Mouse (Mus musculus) limb, embryonic 14.5 days (tissue): ENCODE results near the gene Rgs12. TPM values are rescaled to one million over a fixed set of nuclear protein-coding genes. Genes with fewer than 3 reads are reported as not detected.

ENCODE experiments used
- ATAC-seq: fragments of 200-750 bp; cut with Nextera tagmentation; 2 replicates; pipeline ENCODE4 v1.8.0; 2017; ENCODE audit warnings: low read depth, moderate number of reproducible peaks, moderate TSS enrichment; ENCODE audit not compliant: low FRiP score
- DNase-seq: peaks from one replicate; pipeline ENCODE4 v3.0.0-alpha.2; 2015; ENCODE audit warnings: low spot score
- H3K27ac ChIP-seq: fragments of 300-500 bp; sonication (generic); replicated peaks from 2 replicates; pipeline ENCODE4 v1.5.1; 2014; ENCODE audit warnings: low read depth, mild to moderate bottlenecking, low read length, moderate library complexity, mixed read lengths
- H3K27me3 ChIP-seq: fragments of 300-500 bp; sonication (generic); 2 replicates; pipeline ENCODE4 v1.6.1; 2014; ENCODE audit warnings: low read length, mixed read lengths; ENCODE audit not compliant: control insufficient read depth, insufficient read depth
- H3K36me3 ChIP-seq: fragments of 300-500 bp; sonication (generic); 2 replicates; pipeline ENCODE4 v1.6.1; 2014; ENCODE audit warnings: mild to moderate bottlenecking, low read length, moderate library complexity, mixed read lengths; ENCODE audit not compliant: control insufficient read depth, insufficient read depth
- H3K4me1 ChIP-seq: fragments of 300-500 bp; sonication (generic); 2 replicates; pipeline ENCODE4 v1.6.1; 2014; ENCODE audit warnings: antibody characterized with exemption, low read length, mixed read lengths; ENCODE audit not compliant: control insufficient read depth, insufficient read depth
- H3K4me2 ChIP-seq: fragments of 300-500 bp; sonication (generic); replicated peaks from 2 replicates; pipeline ENCODE4 v1.6.1; 2014; ENCODE audit warnings: low read depth, mild to moderate bottlenecking, low read length, moderate library complexity; ENCODE audit not compliant: severe bottlenecking
- H3K4me3 ChIP-seq: fragments of 300-500 bp; sonication (generic); replicated peaks from 2 replicates; pipeline ENCODE4 v1.5.1; 2014; ENCODE audit warnings: low read length
- H3K9ac ChIP-seq: fragments of 300-500 bp; sonication (generic); 2 replicates; pipeline ENCODE4 v1.6.1; 2014; ENCODE audit warnings: mild to moderate bottlenecking, low read depth, low read length, moderate library complexity; ENCODE audit not compliant: severe bottlenecking
- H3K9me3 ChIP-seq: fragments of 300-500 bp; sonication (generic); 2 replicates; pipeline ENCODE4 v1.6.1; 2016; ENCODE audit warnings: low read length; ENCODE audit not compliant: control insufficient read depth
- POLR2A ChIP-seq: fragments of 200-500 bp; IDR thresholded peaks from 2 replicates; pipeline ENCODE4 v1.8.0; 2012; ENCODE audit warnings: inconsistent platforms, mild to moderate bottlenecking, moderate library complexity, borderline replicate concordance; ENCODE audit not compliant: insufficient read depth, insufficient read length; ENCODE audit errors: extremely low read depth
- WGBS: fragments of 180-500 bp; shearing (Covaris S2); extraction: QIAGEN DNeasy Blood & Tissue Kit; methylation state at CpG from one replicate; pipeline ENCODE4 v1.1.7; 2014; 5-methylcytosine and 5-hydroxymethylcytosine counted together
- polyA plus RNA-seq, 2 experiments: library from polyadenylated mRNA; depleted of rRNA in 1 of 2; stranded (reverse) in 1 of 2; unstranded in 1 of 2; fragments of >200 nt; fragmentation: Nextera tagmentation in 1 of 2; extraction: Ambion mirVana in 1 of 2; gene quantifications; 2 replicates each; pipeline versions ENCODE4 v1.2.1 to v1.2.3; 2012 to 2014

Gene Rgs12
- polyA plus RNA-seq, 2 experiments: 32.6 to 40.4 TPM

DNA sequence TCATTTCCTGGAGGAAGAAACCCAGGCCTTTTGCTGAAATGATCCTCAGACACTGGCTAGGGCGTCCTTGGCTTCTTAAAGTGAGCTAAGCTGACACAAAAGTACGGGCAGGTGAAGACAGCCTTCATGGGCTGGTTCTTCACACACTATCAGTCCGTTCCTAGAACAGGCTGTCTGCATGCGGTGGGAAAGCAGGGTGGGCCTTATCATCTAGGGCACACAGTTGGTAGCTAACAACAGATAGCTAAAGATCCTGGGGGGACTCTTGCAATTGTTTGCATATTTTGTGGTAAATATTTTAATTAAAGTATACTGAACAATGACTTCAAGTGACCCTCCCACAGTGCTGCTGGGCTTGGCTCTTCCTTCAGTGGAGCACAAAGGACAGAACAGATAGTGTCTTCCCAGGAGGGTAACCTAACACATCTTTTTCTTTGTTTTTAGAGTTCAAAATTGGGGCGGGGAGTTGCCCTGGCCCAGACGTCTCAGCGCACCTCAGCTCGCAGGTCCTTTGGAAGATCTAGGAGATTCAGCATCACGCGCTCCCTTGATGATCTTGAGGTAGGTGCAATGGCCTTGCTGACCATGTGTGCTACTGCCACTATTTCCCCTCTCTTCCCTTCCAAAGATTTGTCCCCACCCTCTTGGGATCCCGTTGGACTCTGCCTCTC lies 25.7 kb downstream of the Rgs12 start:
- Histone ChIP-seq H3K4me1 (no peaks in the 10 kb centered on the region), H3K4me3 (no peak overlapping the region), H3K9me3 (no peaks in the 10 kb centered on the region), H3K27ac (no peak overlapping the region), H3K36me3 (peaks cover 68% of the 10 kb centered on the region), H3K27me3 (no peaks in the 10 kb centered on the region), H3K9ac (no peak overlapping the region), H3K4me2 (no peak overlapping the region)
- no peak for TF ChIP-seq POLR2A
- ATAC-seq (no peak), DNase-seq (no peak)
- 89% methylated on average over 11 of the region's 11 CpGs for WGBS

DNA sequence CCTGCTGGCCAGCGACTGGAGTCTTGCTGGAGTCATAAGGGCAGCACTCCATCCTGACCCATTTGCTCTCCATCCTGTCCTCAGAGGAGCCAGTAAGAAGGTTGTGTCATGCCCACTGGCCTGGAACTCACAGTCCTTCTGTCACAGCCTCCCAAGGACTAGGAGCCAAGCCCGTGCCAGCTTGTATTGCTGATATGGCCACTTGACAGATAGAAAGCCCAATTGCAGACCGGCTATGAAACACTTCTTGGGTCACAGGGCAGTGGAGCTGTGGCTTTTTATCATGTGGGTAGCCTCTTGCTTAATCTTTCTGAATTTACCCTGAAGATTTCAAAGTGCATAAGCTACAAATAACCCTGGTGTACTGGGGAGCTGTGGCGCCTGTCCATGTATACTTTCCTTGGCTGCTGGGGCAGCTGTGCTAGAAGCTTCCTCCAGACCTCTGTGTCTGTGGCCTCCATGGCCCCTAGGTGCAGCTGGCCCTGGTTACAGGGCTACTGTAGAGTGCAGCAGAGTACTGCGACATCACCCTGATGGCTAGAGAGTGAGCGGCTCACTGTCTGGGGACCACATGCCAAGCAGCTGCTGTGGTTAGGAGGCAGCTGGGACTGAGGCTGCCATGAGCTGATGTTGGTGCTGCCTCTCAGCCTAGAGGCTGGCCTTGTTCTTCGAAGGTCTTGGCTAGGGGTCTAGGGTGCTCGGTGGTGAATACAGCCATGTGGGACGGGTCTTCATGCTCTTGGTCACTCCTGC lies 27.5 kb downstream of the Rgs12 start:
- H3K36me3 ChIP-seq: peaks cover 59% of the 10 kb centered on the region
- ATAC-seq: no peak
- no peak overlapping the region for H3K27ac ChIP-seq
- no peaks in the 10 kb centered on the region for H3K4me1 ChIP-seq
- H3K9ac ChIP-seq: no peak overlapping the region
- TF ChIP-seq POLR2A: no peak
- no peak for DNase-seq
- H3K9me3 ChIP-seq: no peaks in the 10 kb centered on the region
- no peak overlapping the region for H3K4me2 ChIP-seq
- WGBS: 89% methylated on average over 9 of the region's 9 CpGs
- H3K4me3 ChIP-seq: no peak overlapping the region
- no peaks in the 10 kb centered on the region for H3K27me3 ChIP-seq

DNA sequence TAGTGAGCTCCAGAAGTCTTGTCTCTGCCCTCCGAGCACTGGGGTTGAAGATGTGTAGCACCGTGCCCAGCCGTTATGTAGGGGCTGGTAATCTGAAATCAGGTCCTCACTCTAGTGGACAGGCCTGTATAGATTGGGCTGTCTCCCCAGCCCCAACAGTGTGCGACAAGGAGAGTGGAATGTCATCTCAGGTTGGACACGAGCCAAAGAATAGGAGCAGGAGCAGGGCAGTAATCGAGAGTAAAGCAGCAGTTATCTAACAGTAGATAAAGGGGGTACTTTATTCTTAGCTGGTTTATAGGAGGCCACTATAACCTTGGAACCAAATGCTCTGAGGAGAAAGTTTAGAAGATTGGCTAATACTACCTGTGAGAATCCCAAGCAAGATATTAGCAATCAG lies 30.9 kb downstream of the Rgs12 start:
- Histone ChIP-seq H3K4me2 (no peak overlapping the region), H3K27ac (no peak overlapping the region), H3K4me3 (no peak overlapping the region), H3K27me3 (no peaks in the 10 kb centered on the region), H3K9me3 (no peaks in the 10 kb centered on the region), H3K4me1 (no peaks in the 10 kb centered on the region), H3K36me3 (peaks cover 68% of the 10 kb centered on the region), H3K9ac (no peak overlapping the region)
- DNase-seq (no peak), ATAC-seq (no peak)
- 71% methylated on average over 6 of the region's 6 CpGs for WGBS
- TF ChIP-seq POLR2A: no peak

DNA sequence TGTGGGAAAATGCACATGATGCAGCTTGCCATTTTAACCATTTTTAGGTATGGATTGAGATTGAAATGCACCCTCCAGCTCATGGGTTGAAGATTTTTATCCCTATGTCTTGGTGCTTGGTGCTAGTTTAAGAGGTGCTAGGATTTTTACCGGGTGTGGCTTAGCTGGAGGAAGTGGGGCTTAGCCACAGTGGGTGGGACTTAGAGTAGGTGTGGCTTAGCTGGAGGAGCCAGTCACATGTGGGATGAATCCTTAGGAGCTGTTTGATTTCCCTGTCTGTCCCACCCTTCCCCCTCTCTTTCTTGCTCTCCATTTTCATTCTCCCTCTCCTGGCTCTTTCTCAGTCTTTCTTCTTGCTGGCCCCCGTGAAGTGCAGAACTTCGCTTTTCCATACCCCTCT lies 32.5 kb downstream of the Rgs12 start:
- WGBS: 52% methylated on average over 3 of the region's 3 CpGs
- Histone ChIP-seq H3K4me1 (no peaks in the 10 kb centered on the region), H3K36me3 (peaks cover 66% of the 10 kb centered on the region), H3K9ac (no peak overlapping the region), H3K27ac (no peak overlapping the region), H3K4me2 (no peak overlapping the region), H3K9me3 (no peaks in the 10 kb centered on the region), H3K27me3 (no peaks in the 10 kb centered on the region), H3K4me3 (no peak overlapping the region)
- no peak for DNase-seq
- no peak for TF ChIP-seq POLR2A
- 0 out of 2 replicates have a peak, but pooled peaks have one; percentile 54 for ATAC-seq

DNA sequence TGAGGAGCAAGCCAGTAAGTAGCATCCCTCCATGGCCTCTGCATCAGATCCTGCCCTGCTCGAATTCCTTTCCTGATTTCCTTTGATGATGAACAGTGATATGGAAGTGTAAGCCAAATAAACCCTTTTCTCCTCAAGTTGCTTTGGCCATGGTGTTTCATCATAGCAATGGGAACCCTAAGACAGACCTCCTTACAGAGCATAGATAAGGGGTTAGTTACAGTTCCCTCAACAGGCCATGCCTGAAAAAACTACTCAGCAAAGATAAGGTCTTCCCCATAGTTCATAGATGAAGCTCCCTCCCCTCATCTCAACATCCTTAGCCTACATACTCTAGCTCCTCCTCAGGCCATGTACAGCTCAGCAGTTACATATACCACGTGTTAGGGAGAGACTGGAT lies 35.7 kb downstream of the Rgs12 start:
- 71% methylated on average over 2 of the region's 2 CpGs for WGBS
- no peak for TF ChIP-seq POLR2A
- H3K4me1 ChIP-seq: peaks cover 3% of the 10 kb centered on the region; the same call in 1 of the 2 replicates

More for the DNA sequence above, 35.7 kb downstream of the Rgs12 start:
- H3K27ac ChIP-seq: no peak overlapping the region
- peaks cover 57% of the 10 kb centered on the region for H3K36me3 ChIP-seq
- no peaks in the 10 kb centered on the region for H3K27me3 ChIP-seq
- no peak overlapping the region for H3K9ac ChIP-seq
- DNase-seq: no peak
- no peaks in the 10 kb centered on the region for H3K9me3 ChIP-seq
- ATAC-seq: no peak
- no peak overlapping the region for H3K4me3 ChIP-seq
- no peak overlapping the region for H3K4me2 ChIP-seq
